Mouse (Mus musculus) cerebellum, adult 11 months (tissue): ENCODE measurements around the gene Fn3krp.

Experiments used
- DNase-seq: peaks from one replicate; pipeline ENCODE4 v3.0.0; 2022

Fn3krp gene

GRCm38 (mm10) chr11:121451216-121451726 is 30.1 kb downstream of the Fn3krp start:
- peak; percentile 34 for DNase-seq

DNA sequence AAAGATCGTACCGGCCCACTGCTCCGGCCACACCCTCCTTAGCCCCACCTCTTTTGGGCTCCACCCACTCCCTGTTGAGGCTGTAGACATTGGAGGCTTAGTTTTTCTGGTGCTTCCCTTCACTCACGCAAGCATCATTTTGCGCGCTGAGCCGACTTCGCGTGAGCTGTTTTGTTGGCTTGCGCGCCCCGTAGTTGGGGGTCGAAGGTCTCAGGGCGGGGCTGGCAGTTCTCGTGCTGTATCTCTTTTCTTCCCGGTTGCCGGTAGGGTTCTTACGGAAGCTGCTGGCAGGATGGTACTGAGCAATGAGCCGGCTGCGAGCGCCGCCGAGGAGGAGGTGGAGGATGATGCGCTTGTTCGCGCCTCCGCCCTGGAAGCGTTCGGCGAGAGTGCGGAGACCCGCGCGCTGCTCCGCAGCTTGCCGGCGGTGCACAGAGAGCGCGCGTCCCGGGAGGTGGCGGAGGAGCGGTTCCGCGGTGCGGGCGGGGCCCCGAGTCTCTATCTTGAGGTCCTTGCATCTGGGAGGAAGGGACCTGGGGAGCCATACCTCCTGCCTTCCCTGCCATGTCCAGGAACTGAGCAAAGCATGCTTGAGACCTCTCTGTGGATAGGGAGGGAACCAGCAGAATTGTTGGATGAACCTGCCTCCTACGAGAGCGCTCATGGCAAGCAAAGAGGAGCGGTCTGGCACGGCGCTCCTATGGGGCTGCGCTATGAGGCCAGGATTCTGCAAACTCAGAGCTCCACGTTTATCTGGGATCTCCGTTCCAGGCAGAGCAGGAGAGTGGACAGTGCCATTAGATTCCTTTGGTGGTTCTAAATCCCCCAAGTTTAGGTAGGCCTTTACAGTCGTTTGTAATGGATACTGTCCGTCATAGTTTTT is 30.8 kb downstream of the Fn3krp start, which contains the start of gene Tbcd:
Tbcd (plus strand) TSS at position 197 of the 883 bp plus-strand sequence.
- DNase-seq: peak; percentile 93

- no peak for DNase-seq
These were observed 36.7 kb downstream of the Fn3krp start for GRCm38 (mm10) chr11:121457874-121458273.

DNA sequence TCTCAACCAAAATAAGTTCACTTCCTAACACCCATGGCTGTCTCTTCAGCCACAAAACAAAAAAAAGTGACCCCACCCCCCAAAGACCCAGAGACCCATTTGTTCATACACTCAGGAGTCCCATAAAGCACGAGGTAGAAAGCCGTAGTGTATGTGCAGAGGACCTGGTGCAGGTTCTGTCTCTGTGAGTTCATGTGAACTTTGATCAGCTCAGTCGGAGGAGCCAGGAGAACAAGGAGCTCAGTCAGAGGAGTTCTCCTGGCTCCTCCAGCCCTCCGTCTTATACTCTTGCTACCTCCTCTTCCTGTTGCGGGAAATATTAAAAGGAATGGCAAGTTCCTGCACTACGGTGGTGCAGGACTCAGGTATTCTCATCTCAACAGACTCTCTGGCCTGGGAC is 46.2 kb downstream of the Fn3krp start:
- no peak for DNase-seq

DNA sequence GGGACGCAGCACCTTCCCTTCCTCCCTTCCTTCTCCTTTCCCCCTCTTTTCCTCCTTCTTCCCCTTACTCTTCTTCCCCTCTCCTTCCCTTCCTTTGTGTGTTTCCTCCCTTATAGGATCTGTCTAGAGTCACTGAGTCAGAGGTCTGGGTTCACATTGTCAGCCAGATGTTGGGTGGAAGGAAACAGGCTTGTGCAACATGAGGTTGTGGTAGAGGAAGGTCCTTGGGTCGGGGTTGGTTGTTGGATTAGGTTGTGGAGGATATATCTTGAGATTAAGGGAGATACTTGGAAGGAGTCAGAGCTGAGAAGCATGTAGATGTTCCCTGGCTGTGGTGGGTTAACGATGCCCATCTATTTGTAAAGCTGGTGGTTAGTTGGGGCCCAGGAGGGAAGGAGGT is 53.6 kb downstream of the Fn3krp start:
- no peak for DNase-seq

- DNase-seq: peak; percentile 54
These were observed 54.7 kb downstream of the Fn3krp start for GRCm38 (mm10) chr11:121475699-121476415.

GRCm38 (mm10) chr11:121479476-121480203 is 58.4 kb downstream of the Fn3krp start:
- no peak for DNase-seq
